Mouse (Mus musculus): ENCODE data around the gene Kctd20. TPM values are rescaled to one million over a fixed set of nuclear protein-coding genes. Genes with fewer than 3 reads are reported as not detected.
"Not testable (repeated sequence)": the region's sequence is repeated elsewhere in the genome, so short reads cannot be mapped to it uniquely, and the experiment has no call there.

The Kctd20 gene
- polyA plus RNA-seq, 1 experiment from 2014 or later: 93.9 TPM

DNA sequence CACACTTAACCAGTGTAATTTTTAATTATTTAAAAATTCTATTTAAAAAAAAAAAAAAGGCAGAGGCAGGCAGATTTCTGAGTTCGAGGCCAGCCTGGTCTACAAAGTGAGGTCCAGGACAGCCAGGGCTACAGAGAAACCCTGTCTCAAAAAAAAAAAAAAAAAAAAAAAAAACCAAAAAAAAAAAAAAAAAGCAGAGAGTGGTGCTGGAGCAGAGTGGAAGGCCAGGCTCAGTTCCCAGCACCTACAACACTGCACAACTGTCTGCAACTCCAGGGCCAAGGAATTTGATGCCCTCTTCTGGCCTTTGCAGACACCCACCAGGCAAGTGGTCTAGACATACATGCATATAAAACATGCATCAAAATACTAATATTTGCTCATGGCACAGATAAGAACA is 41.3 kb downstream of the Kctd20 start:
- peaks cover 35% of the 10 kb centered on the region for H3K36me3 ChIP-seq (replicated peaks)
- not testable (repeated sequence) for H3K4me1 ChIP-seq; H3K4me3 ChIP-seq; H3K27ac ChIP-seq; H3K9me3 ChIP-seq; H3K27me3 ChIP-seq (replicated peaks); H3K4me2 ChIP-seq; ATAC-seq (replicated peaks); H3K9ac ChIP-seq
- WGBS: 100% methylated on average over 1 of the region's 1 CpGs

DNA sequence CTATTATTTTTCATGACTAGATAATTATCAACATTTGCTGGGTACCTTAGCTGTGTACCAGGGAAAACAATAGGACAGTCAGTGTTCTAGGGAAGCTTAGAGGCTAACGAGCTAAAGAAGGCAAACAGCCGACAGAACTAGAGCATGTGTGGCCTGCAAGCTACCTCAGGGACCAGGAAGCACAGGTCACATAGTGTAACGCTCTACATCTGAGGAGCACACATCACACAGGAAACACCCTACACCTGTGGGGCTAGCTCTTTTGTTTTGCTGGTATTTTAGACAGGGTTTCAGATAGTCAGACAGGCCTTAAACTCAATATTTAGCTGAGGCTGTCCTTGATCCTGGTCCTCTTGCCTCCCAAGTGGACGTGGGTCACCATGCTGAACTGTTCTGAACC is 42.9 kb downstream of the Kctd20 start:
- H3K27ac ChIP-seq: no peak overlapping the region
- no peak overlapping the region for H3K9ac ChIP-seq
- H3K36me3 ChIP-seq (replicated peaks): peaks cover 36% of the 10 kb centered on the region
- no peaks in the 10 kb centered on the region for H3K4me1 ChIP-seq
- no peak overlapping the region for H3K4me3 ChIP-seq
- ATAC-seq (replicated peaks): no peak
- no peaks in the 10 kb centered on the region for H3K27me3 ChIP-seq (replicated peaks)
- H3K9me3 ChIP-seq: no peaks in the 10 kb centered on the region
- WGBS: 92% methylated on average over 4 of the region's 4 CpGs
- H3K4me2 ChIP-seq: no peak overlapping the region

GRCm38 (mm10) chr17:29000465-29000864 is 48.7 kb downstream of the Kctd20 start:
- no peak overlapping the region for H3K9ac ChIP-seq
- WGBS: 91% methylated on average over 6 of the region's 6 CpGs
- peaks cover 9% of the 10 kb centered on the region for H3K4me1 ChIP-seq
- H3K9me3 ChIP-seq: no peaks in the 10 kb centered on the region
- H3K36me3 ChIP-seq (replicated peaks): peaks cover 22% of the 10 kb centered on the region; the same call in 1 of the 2 replicates
- H3K27me3 ChIP-seq (replicated peaks): no peaks in the 10 kb centered on the region
- H3K4me3 ChIP-seq: no peak overlapping the region
- no peak for ATAC-seq (replicated peaks)
- no peak overlapping the region for H3K4me2 ChIP-seq
- no peak overlapping the region for H3K27ac ChIP-seq

DNA sequence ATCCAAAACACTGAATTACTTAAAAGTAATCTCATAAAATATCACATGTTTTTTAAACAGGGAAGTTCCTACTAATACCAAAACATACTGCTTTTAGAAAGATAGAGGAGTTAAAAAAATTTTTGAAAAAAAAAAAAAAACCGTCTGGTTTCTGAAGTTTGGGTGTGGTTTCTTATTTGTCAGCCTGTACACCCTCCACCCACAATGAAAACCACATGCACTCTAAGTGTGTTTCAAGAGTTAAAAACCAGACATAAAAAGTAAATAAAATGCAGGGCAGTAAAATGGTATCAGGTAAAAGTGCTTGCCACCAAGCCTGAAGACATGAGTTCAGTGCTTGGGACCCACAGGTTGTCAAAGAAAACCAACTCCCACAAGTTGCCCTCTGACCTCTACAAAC is 52.0 kb downstream of the Kctd20 start:
- Histone ChIP-seq H3K27ac (no peak overlapping the region), H3K9me3 (no peaks in the 10 kb centered on the region), H3K4me3 (no peak overlapping the region), H3K4me1 (peaks cover 28% of the 10 kb centered on the region), H3K36me3 (replicated peaks) (peaks cover 2% of the 10 kb centered on the region; the same call in 1 of the 2 replicates), H3K9ac (no peak overlapping the region), H3K4me2 (no peak overlapping the region), H3K27me3 (replicated peaks) (no peaks in the 10 kb centered on the region)
- no peak for ATAC-seq (replicated peaks)
- WGBS: 76% methylated on average over 1 of the region's 1 CpGs

DNA sequence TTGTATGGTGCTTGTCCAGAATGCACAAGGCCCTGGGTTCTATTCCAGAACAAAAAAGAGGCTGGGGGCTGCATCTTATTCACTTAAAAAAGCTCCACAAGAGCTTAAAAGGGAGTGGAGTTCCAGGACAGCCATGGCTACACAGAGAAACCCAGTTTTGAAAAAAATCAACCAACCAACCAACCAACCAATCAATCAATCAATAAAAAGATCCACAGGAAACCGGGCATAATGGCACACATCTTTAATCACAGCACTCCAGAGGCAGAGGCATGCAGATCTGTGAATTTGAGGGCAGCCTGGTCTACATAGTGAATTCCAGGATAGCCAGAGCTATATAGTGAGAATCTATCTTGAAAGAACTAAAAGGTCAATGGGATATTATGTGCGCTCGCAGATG is 53.3 kb downstream of the Kctd20 start:
- Histone ChIP-seq H3K27ac (no peak overlapping the region), H3K4me3 (no peak overlapping the region), H3K27me3 (replicated peaks) (no peaks in the 10 kb centered on the region), H3K9me3 (no peaks in the 10 kb centered on the region), H3K36me3 (replicated peaks) (no peaks in the 10 kb centered on the region; the same call in 1 of the 2 replicates), H3K4me1 (peaks cover 28% of the 10 kb centered on the region), H3K9ac (no peak overlapping the region), H3K4me2 (peak overlapping the region; percentile 69)
- WGBS: 95% methylated on average over 3 of the region's 3 CpGs
- no peak for ATAC-seq (replicated peaks)

GRCm38 (mm10) chr17:29006812-29007211 is 55.1 kb downstream of the Kctd20 start:
- Histone ChIP-seq H3K27ac (peak overlapping the region; percentile 95; the same call in 1 of the 2 replicates), H3K4me2 (peak overlapping the region; percentile 69), H3K36me3 (replicated peaks) (no peaks in the 10 kb centered on the region), H3K9ac (peak overlapping the region; percentile 97), H3K9me3 (no peaks in the 10 kb centered on the region), H3K27me3 (replicated peaks) (no peaks in the 10 kb centered on the region), H3K4me1 (peaks cover 28% of the 10 kb centered on the region), H3K4me3 (peak overlapping the region; percentile 99)
- no peak for ATAC-seq (replicated peaks)
- WGBS: 9% methylated on average over 7 of the region's 7 CpGs

GRCm38 (mm10) chr17:29007243-29007640 is 55.5 kb downstream of the Kctd20 start:
- Histone ChIP-seq H3K4me3 (peak overlapping the region; percentile 99), H3K36me3 (replicated peaks) (no peaks in the 10 kb centered on the region), H3K9me3 (no peaks in the 10 kb centered on the region), H3K4me1 (peaks cover 28% of the 10 kb centered on the region), H3K27ac (peak overlapping the region; percentile 95), H3K27me3 (replicated peaks) (no peaks in the 10 kb centered on the region), H3K4me2 (peak overlapping the region; percentile 69), H3K9ac (peak overlapping the region; percentile 97)
- WGBS: 0% methylated on average over 19 of the region's 19 CpGs
- no peak for ATAC-seq (replicated peaks)

GRCm38 (mm10) chr17:29007641-29008325 is 56.0 kb downstream of the Kctd20 start, which contains the start of gene Stk38:
Gene Stk38 (minus strand): TSS chr17:29007995.
- ATAC-seq (replicated peaks): peak; percentile 92
- no peaks in the 10 kb centered on the region for H3K9me3 ChIP-seq
- H3K36me3 ChIP-seq (replicated peaks): no peaks in the 10 kb centered on the region
- H3K9ac ChIP-seq: peak within 1 kb of the TSS; percentile 97
- H3K4me3 ChIP-seq: peak within 1 kb of the TSS; percentile 99
- peak within 1 kb of the TSS; percentile 95 for H3K27ac ChIP-seq
- peaks cover 28% of the 10 kb centered on the region for H3K4me1 ChIP-seq
- WGBS: under 1% methylated on average over 59 of the region's 65 CpGs
- no peaks in the 10 kb centered on the region for H3K27me3 ChIP-seq (replicated peaks)
- H3K4me2 ChIP-seq: peak within 1 kb of the TSS; percentile 69

GRCm38 (mm10) chr17:29008326-29008650 is 56.5 kb downstream of the Kctd20 start:
- peak overlapping the region; percentile 99 for H3K4me3 ChIP-seq
- peak overlapping the region; percentile 97 for H3K9ac ChIP-seq
- no peak; the same call in 1 of the 2 replicates for ATAC-seq (replicated peaks)
- H3K27ac ChIP-seq: peak overlapping the region; percentile 95
- H3K9me3 ChIP-seq: no peaks in the 10 kb centered on the region
- no peaks in the 10 kb centered on the region for H3K36me3 ChIP-seq (replicated peaks)
- H3K27me3 ChIP-seq (replicated peaks): no peaks in the 10 kb centered on the region
- H3K4me1 ChIP-seq: peaks cover 28% of the 10 kb centered on the region
- H3K4me2 ChIP-seq: peak overlapping the region; percentile 69
- 7% methylated on average over 8 of the region's 8 CpGs for WGBS

- H3K27ac ChIP-seq: no peak overlapping the region
- H3K4me2 ChIP-seq: no peak overlapping the region
- 92% methylated on average over 4 of the region's 4 CpGs for WGBS
- H3K9ac ChIP-seq: no peak overlapping the region
- ATAC-seq (replicated peaks): no peak
- no peaks in the 10 kb centered on the region for H3K36me3 ChIP-seq (replicated peaks)
- H3K4me1 ChIP-seq: peaks cover 28% of the 10 kb centered on the region
- no peaks in the 10 kb centered on the region for H3K27me3 ChIP-seq (replicated peaks)
- no peak overlapping the region for H3K4me3 ChIP-seq
- no peaks in the 10 kb centered on the region for H3K9me3 ChIP-seq
Observed at GRCm38 (mm10) chr17:29009181-29009580, 57.4 kb downstream of the Kctd20 start.

- Histone ChIP-seq H3K4me2 (no peak overlapping the region), H3K27ac (no peak overlapping the region), H3K4me1 (no peaks in the 10 kb centered on the region), H3K9ac (no peak overlapping the region), H3K27me3 (replicated peaks) (no peaks in the 10 kb centered on the region), H3K9me3 (no peaks in the 10 kb centered on the region), H3K36me3 (replicated peaks) (no peaks in the 10 kb centered on the region), H3K4me3 (no peak overlapping the region)
- no peak for ATAC-seq (replicated peaks)
Observed at GRCm38 (mm10) chr17:29014235-29014634, 62.5 kb downstream of the Kctd20 start.

- ATAC-seq (replicated peaks): no peak
- H3K27me3 ChIP-seq (replicated peaks): no peaks in the 10 kb centered on the region
- no peak overlapping the region for H3K27ac ChIP-seq
- no peak overlapping the region for H3K4me3 ChIP-seq
- no peaks in the 10 kb centered on the region for H3K4me1 ChIP-seq
- H3K9me3 ChIP-seq: no peaks in the 10 kb centered on the region
- H3K4me2 ChIP-seq: no peak overlapping the region
- no peak overlapping the region for H3K9ac ChIP-seq
- 21% methylated on average over 2 of the region's 2 CpGs for WGBS
- H3K36me3 ChIP-seq (replicated peaks): no peaks in the 10 kb centered on the region
Observed at GRCm38 (mm10) chr17:29015638-29016037, 63.9 kb downstream of the Kctd20 start.

DNA sequence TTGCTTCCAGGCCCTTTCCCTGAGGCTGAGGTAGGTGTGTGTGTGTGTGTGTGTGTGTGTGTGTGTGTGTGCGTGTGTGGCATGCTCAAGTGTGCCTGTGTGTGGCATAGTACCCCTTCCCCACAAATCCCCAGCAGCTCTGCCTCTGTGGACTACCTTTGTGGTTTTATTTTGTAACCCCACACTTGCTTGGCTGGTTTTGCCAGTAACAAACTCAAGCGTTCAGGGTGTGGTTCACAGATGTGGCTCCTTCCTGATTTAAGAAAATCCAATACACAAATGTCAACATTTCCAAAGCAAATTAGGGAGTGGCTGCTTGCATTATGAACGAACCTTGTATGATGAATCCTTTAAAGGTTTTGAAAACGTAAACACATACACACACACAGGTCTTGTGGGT is 65.0 kb downstream of the Kctd20 start:
- 84% methylated on average over 4 of the region's 4 CpGs for WGBS
- H3K9ac ChIP-seq: no peak overlapping the region
- H3K27me3 ChIP-seq (replicated peaks): no peaks in the 10 kb centered on the region
- no peak for ATAC-seq (replicated peaks)
- H3K4me3 ChIP-seq: no peak overlapping the region
- H3K36me3 ChIP-seq (replicated peaks): no peaks in the 10 kb centered on the region
- H3K4me2 ChIP-seq: no peak overlapping the region
- no peaks in the 10 kb centered on the region for H3K9me3 ChIP-seq
- H3K27ac ChIP-seq: no peak overlapping the region
- no peaks in the 10 kb centered on the region for H3K4me1 ChIP-seq
